Mouse (Mus musculus): ENCODE measurements around the gene Mtx2. TPM values are rescaled to one million over a fixed set of nuclear protein-coding genes. Genes with fewer than 3 reads are reported as not detected.

Mtx2 gene
- 42.8 and 49.0 TPM in 2 replicates for polyA plus RNA-seq (2012; rRNA removed; ENCODE audit: low replicate concordance)

DNA sequence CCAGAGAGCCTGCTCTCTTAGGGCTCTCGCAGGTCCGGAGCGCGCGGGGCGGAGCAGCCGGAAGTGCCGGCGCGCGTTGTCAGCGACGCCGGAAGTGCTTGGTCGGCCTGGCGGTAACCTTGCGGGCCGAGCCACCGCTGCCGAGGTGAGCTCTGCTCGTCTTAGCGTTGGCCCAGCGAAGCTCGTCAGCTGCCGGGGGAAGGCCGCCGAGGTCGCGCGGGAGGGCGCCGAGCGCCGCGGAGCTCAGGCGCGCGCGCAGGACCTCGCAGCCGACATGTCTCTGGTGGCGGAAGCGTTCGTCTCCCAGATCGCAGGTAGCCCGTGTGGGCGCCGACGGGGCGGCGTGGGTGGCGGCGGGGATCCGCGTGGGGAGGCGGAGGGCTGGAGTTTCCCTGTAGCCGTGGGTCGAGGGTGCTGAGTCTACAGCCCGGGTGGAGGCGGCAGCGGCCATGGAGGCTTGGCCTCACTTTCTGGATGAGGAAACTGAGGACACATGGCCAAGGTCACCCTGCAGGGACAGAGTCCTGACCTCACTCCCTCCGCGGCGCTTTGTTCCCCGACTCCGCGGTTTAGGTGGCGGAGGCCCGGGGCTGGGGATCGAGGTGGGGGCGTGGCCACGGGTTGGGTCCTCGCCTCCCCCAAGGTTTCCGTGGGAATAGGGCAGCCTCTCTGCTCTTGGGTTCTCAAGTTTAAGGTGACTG is at the start of gene Mtx2:
Gene Mtx2 (plus strand): TSS at position 74 of the 701 bp plus-strand sequence.

Other genes starting within 250 kb of the Mtx2 start
- 4.4 and 8.6 TPM in 2 replicates for gene Lnpk, start 246.4 kb upstream of the Mtx2 start, polyA plus RNA-seq (2012; rRNA removed; ENCODE audit: low replicate concordance)
- not detected in 2 replicates for gene Evx2, start 166.2 kb upstream of the Mtx2 start, polyA plus RNA-seq (2012; rRNA removed; ENCODE audit: low replicate concordance)
- gene Hoxd13, start 157.5 kb upstream of the Mtx2 start, polyA plus RNA-seq (2012; rRNA removed; ENCODE audit: low replicate concordance) = not detected in 2 replicates
- not detected in 2 replicates for gene Hoxd12, start 150.8 kb upstream of the Mtx2 start, polyA plus RNA-seq (2012; rRNA removed; ENCODE audit: low replicate concordance)
- not detected in 2 replicates for gene Hoxd11, start 146.2 kb upstream of the Mtx2 start, polyA plus RNA-seq (2012; rRNA removed; ENCODE audit: low replicate concordance)
- gene Hoxd10, start 133.9 kb upstream of the Mtx2 start, polyA plus RNA-seq (2012; rRNA removed; ENCODE audit: low replicate concordance) = 0.22 and 0.79 TPM in 2 replicates
- gene Hoxd9, start 128.1 kb upstream of the Mtx2 start, polyA plus RNA-seq (2012; rRNA removed; ENCODE audit: low replicate concordance) = 4.1 and 8.7 TPM in 2 replicates
- gene Hoxd8, start 121.2 kb upstream of the Mtx2 start, polyA plus RNA-seq (2012; rRNA removed; ENCODE audit: low replicate concordance) = 12.1 and 14.3 TPM in 2 replicates
- 4.1 and 4.8 TPM in 2 replicates for gene Hoxd3, start 113.9 kb upstream of the Mtx2 start, polyA plus RNA-seq (2012; rRNA removed; ENCODE audit: low replicate concordance)
- gene Hoxd4, start 113.9 kb upstream of the Mtx2 start, polyA plus RNA-seq (2012; rRNA removed; ENCODE audit: low replicate concordance) = 8.3 and 29.3 TPM in 2 replicates
- gene Gm28230, start 99.1 kb upstream of the Mtx2 start, polyA plus RNA-seq (2012; rRNA removed; ENCODE audit: low replicate concordance) = 1.6 and 2.1 TPM in 2 replicates
- not detected in 2 replicates for gene Hoxd1, start 62.8 kb upstream of the Mtx2 start, polyA plus RNA-seq (2012; rRNA removed; ENCODE audit: low replicate concordance)

All from mammary gland, adult 2 months (tissue).